Mouse (Mus musculus) bone marrow, adult 2 months (tissue): Measurements from ENCODE around the gene Itga3. TPM values are rescaled to one million over a fixed set of nuclear protein-coding genes. Genes with fewer than 3 reads are reported as not detected.
"Not testable (repeated sequence)": the region's sequence is repeated elsewhere in the genome, so short reads cannot be mapped to it uniquely, and the experiment has no call there.

ENCODE experiments used
- H3K27ac ChIP-seq: fragments of 200-500 bp; 2 replicates; pipeline ENCODE4 v1.5.1; 2012; ENCODE audit warnings: low read depth, mild to moderate bottlenecking, control low read depth, inconsistent platforms, low read length; ENCODE audit not compliant: control insufficient read depth, poor library complexity, insufficient read depth
- H3K4me1 ChIP-seq: fragments of 200-500 bp; 2 replicates; pipeline ENCODE4 v1.6.1; 2011; ENCODE audit warnings: low read length; ENCODE audit not compliant: control insufficient read depth, insufficient read depth
- H3K4me3 ChIP-seq: fragments of 200-500 bp; replicated peaks from 2 replicates; pipeline ENCODE3; 2011; ENCODE audit warnings: mild to moderate bottlenecking, low read depth, low read length, control low read depth; ENCODE audit not compliant: control insufficient read depth
- CTCF ChIP-seq: fragments of 200-500 bp; IDR thresholded peaks from 2 replicates; pipeline ENCODE4 v1.5.1; 2011; ENCODE audit warnings: low read length, control low read depth; ENCODE audit not compliant: control insufficient read depth, insufficient read depth
- POLR2A ChIP-seq: fragments of 200-500 bp; IDR thresholded peaks from 2 replicates; pipeline ENCODE4 v1.6.1; 2011; ENCODE audit warnings: low read depth, mild to moderate bottlenecking, control low read depth, low read length, borderline replicate concordance; ENCODE audit not compliant: control insufficient read depth
- WGBS: fragments of 180-500 bp; shearing (Covaris S2); methylation state at CpG from one replicate; pipeline ENCODE4 v1.1.7; 2018; 5-methylcytosine and 5-hydroxymethylcytosine counted together
- polyA plus RNA-seq: library from polyadenylated mRNA; stranded (reverse); fragments of >200 nt; gene quantifications from 2 replicates; pipeline ENCODE4 v1.2.4, GENCODE M21; 2011; ENCODE audit warnings: low replicate concordance; ENCODE audit not compliant: missing spikeins, insufficient read depth, insufficient read length

Itga3 gene
- polyA plus RNA-seq, 1 experiment = 2.1 TPM

- no peaks in the 10 kb centered on the region for H3K4me1 ChIP-seq
Measured at GRCm38 (mm10) chr11:95024439-95025184, 52.0 kb downstream of the Itga3 start.

GRCm38 (mm10) chr11:95023481-95023880, 53.1 kb downstream of the Itga3 start:
- WGBS = 97% methylated on average over 9 of the region's 9 CpGs
- no peak for TF ChIP-seq POLR2A
- no peak overlapping the region for H3K27ac ChIP-seq
- no peaks in the 10 kb centered on the region for H3K4me1 ChIP-seq
- H3K4me3 ChIP-seq = no peak overlapping the region

More at GRCm38 (mm10) chr11:95024439-95025184, 52.0 kb downstream of the Itga3 start:
- no peak overlapping the region for H3K27ac ChIP-seq
- TF ChIP-seq POLR2A = no peak
- TF ChIP-seq CTCF = no peak
- H3K4me3 ChIP-seq = no peak overlapping the region
- 84% methylated on average over 29 of the region's 29 CpGs for WGBS

- H3K4me3 ChIP-seq = no peak overlapping the region
- TF ChIP-seq POLR2A = no peak
- peak; percentile 54 for TF ChIP-seq CTCF
- WGBS = 73% methylated on average over 10 of the region's 10 CpGs
- no peaks in the 10 kb centered on the region for H3K4me1 ChIP-seq
- no peak overlapping the region for H3K27ac ChIP-seq
Measured at GRCm38 (mm10) chr11:95022237-95022992, 54.2 kb downstream of the Itga3 start.

DNA sequence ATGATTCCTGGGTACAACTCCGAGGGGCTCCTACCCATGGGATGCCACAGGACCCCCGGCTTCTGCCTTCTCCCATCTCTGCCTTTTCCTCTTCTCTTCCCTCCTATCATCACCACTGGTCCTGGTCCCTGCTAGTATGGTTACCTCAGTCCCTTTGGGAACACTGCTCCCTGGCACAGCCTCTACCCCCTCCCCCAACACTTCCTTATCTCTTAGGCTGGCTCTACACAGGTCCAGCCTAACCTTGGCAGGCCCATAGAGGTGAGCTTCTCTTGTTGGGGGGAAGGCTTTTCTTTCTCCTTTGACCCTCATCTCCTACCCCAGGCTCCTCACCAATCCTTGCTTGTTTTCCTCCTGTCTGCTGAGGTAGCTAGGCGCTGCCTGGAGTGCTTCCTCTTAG, 61.1 kb downstream of the Itga3 start:
- no peak overlapping the region for H3K27ac ChIP-seq
- H3K4me3 ChIP-seq = no peak overlapping the region
- 86% methylated on average over 3 of the region's 3 CpGs for WGBS
- TF ChIP-seq CTCF (no peak), POLR2A (no peak)
- no peaks in the 10 kb centered on the region for H3K4me1 ChIP-seq

- TF ChIP-seq CTCF (no peak), POLR2A (no peak)
- WGBS = 54% methylated on average over 3 of the region's 3 CpGs
- Histone ChIP-seq H3K27ac (peak overlapping the region; percentile 62), H3K4me3 (peak overlapping the region; percentile 19), H3K4me1 (no peaks in the 10 kb centered on the region)
Measured at GRCm38 (mm10) chr11:95012487-95012886, 64.1 kb downstream of the Itga3 start.

DNA sequence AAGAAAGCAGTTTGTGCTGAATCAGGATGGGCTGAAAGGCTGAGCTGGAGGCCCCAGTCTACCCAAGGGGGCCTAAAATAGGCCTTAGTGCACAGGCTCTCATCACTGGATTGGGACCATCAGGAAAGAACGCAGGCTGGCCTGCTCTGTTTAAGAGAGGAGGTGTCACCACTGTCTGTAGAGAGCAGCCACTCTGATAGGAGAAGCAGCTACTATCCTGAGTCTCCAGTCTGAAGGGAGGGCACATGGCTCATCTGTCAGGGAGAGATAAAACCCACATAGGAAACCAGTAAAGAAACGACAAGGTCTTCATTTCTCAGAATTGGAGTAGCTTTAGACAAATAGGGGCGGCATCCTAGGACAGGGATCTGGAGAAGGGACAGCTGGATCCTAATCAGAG, 64.5 kb downstream of the Itga3 start:
- H3K27ac ChIP-seq = peak overlapping the region; percentile 83
- H3K4me3 ChIP-seq = peak overlapping the region; percentile 7
- no peak for TF ChIP-seq CTCF
- TF ChIP-seq POLR2A = peak; percentile 51
- WGBS = 22% methylated on average over 3 of the region's 3 CpGs
- no peaks in the 10 kb centered on the region for H3K4me1 ChIP-seq

DNA sequence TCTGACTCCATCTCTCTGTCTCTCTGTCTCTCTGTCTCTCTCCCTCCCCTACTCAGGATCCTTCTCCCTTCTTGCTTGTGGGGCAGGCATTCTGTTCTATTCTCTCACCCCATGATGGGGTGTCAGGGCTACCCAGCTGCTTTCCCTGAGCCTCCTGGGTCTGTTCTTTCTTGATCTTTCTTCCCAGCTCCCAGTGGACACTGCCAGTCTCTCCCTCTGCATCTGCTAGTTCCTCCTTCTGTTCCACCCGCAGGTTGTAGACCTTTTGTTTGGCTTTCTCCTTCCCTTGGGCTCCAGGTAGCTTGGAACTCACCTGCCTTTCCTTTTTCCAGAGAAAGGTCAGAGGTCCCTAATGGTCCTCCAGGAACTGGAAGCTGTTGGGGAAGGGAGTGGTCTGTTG, 65.2 kb downstream of the Itga3 start:
- TF ChIP-seq CTCF (no peak), POLR2A (no peak)
- Histone ChIP-seq H3K27ac (peak overlapping the region; percentile 83), H3K4me1 (peaks cover 1% of the 10 kb centered on the region; the same call in 1 of the 2 replicates), H3K4me3 (peak overlapping the region; percentile 70)
- WGBS = 22% methylated on average over 1 of the region's 1 CpGs

DNA sequence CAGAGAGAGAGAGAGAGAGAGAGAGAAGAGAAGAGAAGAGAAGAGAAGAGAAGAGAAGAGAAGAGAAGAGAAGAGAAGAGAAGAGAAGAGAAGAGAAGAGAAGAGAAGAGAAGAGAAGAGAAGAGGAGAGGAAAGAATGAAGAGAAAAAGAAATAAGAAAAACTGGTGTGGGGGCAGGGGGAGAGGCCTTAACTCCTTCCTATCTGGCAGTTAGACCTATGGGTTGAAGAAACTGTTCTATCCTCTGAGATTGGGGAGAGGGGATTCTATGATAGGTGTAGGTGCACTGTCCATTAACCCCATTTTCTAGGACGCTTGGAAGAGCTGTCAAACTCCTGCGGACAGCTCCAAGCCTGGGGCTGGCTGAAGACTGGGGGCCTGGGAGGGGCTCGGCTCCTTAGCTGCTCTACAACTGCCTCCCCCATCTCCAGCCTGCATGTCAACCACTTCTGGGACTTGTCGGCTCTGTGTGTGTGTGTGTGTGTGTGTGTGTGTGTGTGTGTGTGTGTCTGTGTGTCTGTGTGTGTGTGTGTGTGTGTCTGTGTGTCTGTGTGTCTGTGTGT, 65.7 kb downstream of the Itga3 start:
- peak overlapping the region; percentile 83 for H3K27ac ChIP-seq

More for the DNA sequence above, 65.7 kb downstream of the Itga3 start:
- H3K4me1 ChIP-seq = not testable (repeated sequence)
- 0 out of 2 replicates have a peak, but pooled peaks have one; percentile 18 for TF ChIP-seq POLR2A
- peak overlapping the region; percentile 70 for H3K4me3 ChIP-seq
- 48% methylated on average over 4 of the region's 4 CpGs for WGBS
